ENCODE assay signal across 8 mouse cellular contexts in the genomic region with DNA sequence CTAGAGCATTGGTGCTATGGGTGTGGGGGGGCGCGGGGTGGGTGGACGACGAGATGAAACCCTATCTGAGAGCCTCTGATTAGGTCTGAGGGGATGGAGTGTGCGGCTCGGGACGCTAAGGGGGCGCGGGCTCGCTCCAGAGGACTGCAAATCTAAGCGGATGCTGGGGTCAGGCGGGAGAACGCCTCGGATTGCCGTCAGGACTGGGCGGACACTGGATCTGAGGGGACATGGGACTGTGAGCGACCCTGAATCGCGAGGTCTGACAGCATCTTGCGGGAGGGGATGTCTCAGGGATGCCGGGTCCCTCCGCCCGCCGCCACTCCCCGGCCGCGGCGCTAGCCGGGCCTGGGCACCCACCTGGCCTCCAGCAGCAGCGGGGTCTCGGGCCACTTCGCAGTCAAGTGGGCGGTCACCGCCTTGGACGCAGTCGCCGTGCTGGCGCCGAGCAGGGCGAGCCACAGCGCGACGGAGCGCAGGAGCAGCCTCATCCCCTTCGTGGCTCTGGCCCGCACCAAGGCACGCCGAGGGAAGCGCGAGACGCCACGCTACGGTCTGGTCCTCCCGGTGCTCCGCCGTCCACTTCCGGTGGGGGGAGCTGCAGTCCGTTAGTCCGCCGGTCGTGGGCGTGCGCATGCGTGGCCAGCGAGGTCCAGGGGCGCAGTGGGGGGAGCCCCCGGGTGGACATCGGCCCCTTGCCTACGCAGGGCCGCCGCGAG. TPM values are rescaled to one million over a fixed set of nuclear protein-coding genes. Genes with fewer than 3 reads are reported as not detected.
DNase-seq lines count a peak whose midpoint lies in the region; ATAC-seq and TF ChIP-seq lines count a peak whose summit lies in the region.

Uggt2 (minus strand) TSS at position 580 of the 719 bp plus-strand sequence.

- intact Hi-C loops in left cerebral cortex, postnatal 4 days (cut with DNase I), result no loop called here

- no peak for TF ChIP-seq POLR2A in spleen, adult 2 months (IDR thresholded peaks at IDR 0.05; ENCODE audit: low read depth, low read length)
- no peak for TF ChIP-seq POLR2A in kidney, adult 2 months (IDR thresholded peaks at IDR 0.05; ENCODE audit: low read depth, low read length)

- peaks cover 8% of the 10 kb centered on the region for H3K27me3 ChIP-seq in spleen, adult 2 months (ENCODE audit: control insufficient read depth, insufficient read depth, low read length)
- no peaks in the 10 kb centered on the region for H3K27me3 ChIP-seq in embryonic facial prominence, embryonic 12.5 days
- no peaks in the 10 kb centered on the region for H3K27me3 ChIP-seq in kidney, adult 2 months (replicated peaks; ENCODE audit: control insufficient read depth, insufficient read depth, low read length)

- H3K36me3 ChIP-seq in spleen, adult 2 months (ENCODE audit: control insufficient read depth, insufficient read depth, low read length), result no peaks in the 10 kb centered on the region
- no peaks in the 10 kb centered on the region for H3K36me3 ChIP-seq in embryonic facial prominence, embryonic 12.5 days
- no peaks in the 10 kb centered on the region for H3K36me3 ChIP-seq in kidney, adult 2 months (ENCODE audit: control insufficient read depth, insufficient read depth, low read length)

- H3K27ac ChIP-seq in spleen, adult 2 months (ENCODE audit: insufficient read depth, low read length), result no peak within 1 kb of the TSS
- peak within 1 kb of the TSS; percentile 85 for H3K27ac ChIP-seq in embryonic facial prominence, embryonic 12.5 days
- no peak within 1 kb of the TSS for H3K27ac ChIP-seq in kidney, adult 2 months (ENCODE audit: insufficient read depth, low read depth, low read length)

- no peaks in the 10 kb centered on the region for H3K9me3 ChIP-seq in embryonic facial prominence, embryonic 12.5 days

- peak; percentile 95 for ATAC-seq in embryonic facial prominence, embryonic 12.5 days (ENCODE audit: insufficient number of reproducible peaks, insufficient read depth, low FRiP score, low TSS enrichment)

- no peak for TF ChIP-seq CTCF in spleen, adult 2 months (IDR thresholded peaks at IDR 0.05; ENCODE audit: extremely low read depth, insufficient read depth, insufficient read length, insufficient replicate concordance)
- TF ChIP-seq CTCF in kidney, adult 2 months (conservative IDR thresholded peaks at IDR 0.05; ENCODE audit: insufficient read depth, insufficient read length, low read depth, low read length), result peak; percentile 62

- H3K4me1 ChIP-seq in spleen, adult 2 months (ENCODE audit: control insufficient read depth, insufficient read depth, insufficient read length), result peaks cover 3% of the 10 kb centered on the region; the same call in 1 of the 2 replicates
- H3K4me1 ChIP-seq in embryonic facial prominence, embryonic 12.5 days, result peaks cover 12% of the 10 kb centered on the region; the same call in 1 of the 2 replicates
- 0 out of 2 replicates have a peak, but pooled peaks cover 3% of the 10 kb centered on the region for H3K4me1 ChIP-seq in kidney, adult 2 months (ENCODE audit: control insufficient read depth, insufficient read depth, low read length)

- H3K4me2 ChIP-seq in embryonic facial prominence, embryonic 12.5 days (replicated peaks), result peak within 1 kb of the TSS; percentile 69

- 4% methylated on average over 71 of the region's 72 CpGs for WGBS in spleen, adult 2 months
- under 1% methylated on average over 70 of the region's 72 CpGs for WGBS in embryonic facial prominence, embryonic 12.5 days
- WGBS in kidney, adult 2 months, result under 1% methylated on average over 72 of the region's 72 CpGs

- H3K4me3 ChIP-seq in spleen, adult 2 months (ENCODE audit: extremely low read depth, insufficient read depth, insufficient read length), result peak within 1 kb of the TSS; percentile 42; the same call in 1 of the 2 replicates
- H3K4me3 ChIP-seq in embryonic facial prominence, embryonic 12.5 days, result peak within 1 kb of the TSS; percentile 81
- peak within 1 kb of the TSS; percentile 66 for H3K4me3 ChIP-seq in kidney, adult 2 months (ENCODE audit: insufficient read depth, low read depth, low read length)

- peak within 1 kb of the TSS; percentile 90 for H3K9ac ChIP-seq in embryonic facial prominence, embryonic 12.5 days

- peak in 1 of 2 experiments; percentile 5 for DNase-seq in spleen, adult 2 months (ENCODE audit: low read depth in 1 of 2, low spot score in 2 of 2)
- no peak for DNase-seq in spleen, postnatal 14 days (ENCODE audit: low spot score in 2 of 2)
- DNase-seq in heart, adult 18-20 months, result peak; percentile 80 to 84
- DNase-seq in kidney, adult 2 months, result peak; percentile 75
- DNase-seq in left cerebral cortex, postnatal 4 days, result peak; percentile 95
- peak; percentile 91 for DNase-seq in mesoderm, embryonic 11.5 days (ENCODE audit: low read depth, low spot score)
- peak; percentile 90 for DNase-seq in right cerebral cortex, postnatal 4 days

RNA-seq across cellular contexts. Expression of gene Uggt2, which starts in this region (rescaled TPM):
- 0.54 and 0.57 TPM in 2 replicates for polyA plus RNA-seq in spleen, adult 2 months (2012; rRNA removed)
- 20.7 and 21.9 TPM in 2 replicates for polyA plus RNA-seq in embryonic facial prominence, embryonic 12.5 days (2016; fragmentation: Nextera tagmentation; extraction: Ambion mirVana)
- total RNA-seq in heart, adult 18-20 months (2021), result 1 to 10 TPM; 7.4 to 8.0 TPM
- 3.4 and 3.5 TPM in 2 replicates for polyA plus RNA-seq in kidney, adult 2 months (2012; rRNA removed)
- 10 to 100 TPM; 42.1 to 42.5 TPM for total RNA-seq in left cerebral cortex, postnatal 4 days (2021)

Comparison
In these comparisons a context has a peak if more than half of its experiments do, and no peak if none do; other contexts are left out.
1. RNA of gene Uggt2 (total RNA-seq): 42.1 to 42.5 TPM in left cerebral cortex, postnatal 4 days; 7.4 to 8.0 TPM in heart, adult 18-20 months; every median in the first group is over 4 times any median in the second.
2. DNase-seq: peak in heart, adult 18-20 months (2 of 2), kidney, adult 2 months (single experiment), left cerebral cortex, postnatal 4 days (single experiment), mesoderm, embryonic 11.5 days (single experiment) and right cerebral cortex, postnatal 4 days (single experiment); none in spleen, postnatal 14 days (0 of 2).
3. Peak in every context shown above with its lines, with median percentiles within 50 percentile points of each other: H3K4me3 ChIP-seq.